Mouse (Mus musculus): ENCODE measurements around the gene Il12a. TPM values are rescaled to one million over a fixed set of nuclear protein-coding genes. Genes with fewer than 3 reads are reported as not detected.

The Il12a gene
- not detected for polyA plus RNA-seq (2014; fragmentation: Illumina TruSeq; extraction: RNeasy Lipid Tissue Mini Kit (QIAGEN cat#74804); ENCODE audit: low read depth, low replicate concordance)

DNA sequence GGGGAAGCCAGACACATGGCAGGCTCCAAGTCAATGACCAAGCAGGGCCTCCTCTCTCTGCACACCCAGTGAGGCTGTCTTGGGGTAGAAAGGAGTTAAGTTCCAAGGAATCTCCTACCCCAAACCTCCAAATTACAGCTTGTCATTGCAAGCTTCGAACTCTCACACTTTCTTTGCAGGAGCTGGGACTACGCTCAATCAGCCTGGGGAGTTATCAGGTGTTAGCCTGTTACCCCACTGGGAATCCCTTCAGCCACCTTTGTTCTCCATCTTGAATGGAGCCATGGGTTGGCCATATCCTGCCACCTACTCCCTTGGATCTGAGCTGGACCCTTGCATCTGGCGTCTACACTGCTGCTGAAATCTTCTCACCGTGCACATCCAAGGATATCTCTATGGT is at the start of gene Il12a:
Gene Il12a (plus strand): TSS at position 301 of the 400 bp plus-strand sequence.

Other genes starting within 250 kb of the Il12a start
- gene 1110032F04Rik, start 178.9 kb downstream of the Il12a start, polyA plus RNA-seq (2014; fragmentation: Illumina TruSeq; extraction: RNeasy Lipid Tissue Mini Kit (QIAGEN cat#74804); ENCODE audit: low read depth, low replicate concordance): 0.44 TPM